ENCODE assay signal across 8 mouse cellular contexts in genomic region chr16:44141483-44141882, GRCm38 (mm10). TPM values are rescaled to one million over a fixed set of nuclear protein-coding genes. Genes with fewer than 3 reads are reported as not detected.
DNase-seq lines count a peak whose midpoint lies in the region; ATAC-seq and TF ChIP-seq lines count a peak whose summit lies in the region.

No protein-coding gene starts in this region.

- TF ChIP-seq CTCF in liver, postnatal 0 days (IDR thresholded peaks at IDR 0.05; ENCODE audit: low read depth): no peak

- H3K9ac ChIP-seq in lung, embryonic 15.5 days: peak overlapping the region; percentile 16; the same call in 1 of the 2 replicates
- no peak overlapping the region for H3K9ac ChIP-seq in hindbrain, embryonic 12.5 days
- peak overlapping the region; percentile 98 for H3K9ac ChIP-seq in liver, postnatal 0 days (replicated peaks)

- H3K4me2 ChIP-seq in lung, embryonic 15.5 days: peak overlapping the region; percentile 66
- peak overlapping the region; percentile 67; the same call in 1 of the 2 replicates for H3K4me2 ChIP-seq in hindbrain, embryonic 12.5 days (replicated peaks)
- peak overlapping the region; percentile 96 for H3K4me2 ChIP-seq in liver, postnatal 0 days (ENCODE audit: low read depth, low read length)

- peak overlapping the region; percentile 33 for H3K27ac ChIP-seq in lung, embryonic 15.5 days
- H3K27ac ChIP-seq in hindbrain, embryonic 12.5 days: no peak overlapping the region
- H3K27ac ChIP-seq in liver, postnatal 0 days (ENCODE audit: low read depth): peak overlapping the region; percentile 45; the same call in 1 of the 2 replicates

- peaks cover 14% of the 10 kb centered on the region for H3K4me1 ChIP-seq in lung, embryonic 15.5 days
- peaks cover 15% of the 10 kb centered on the region for H3K4me1 ChIP-seq in hindbrain, embryonic 12.5 days
- H3K4me1 ChIP-seq in liver, postnatal 0 days (ENCODE audit: insufficient read depth): peaks cover 22% of the 10 kb centered on the region

- no peak for TF ChIP-seq EP300 in liver, postnatal 0 days (IDR thresholded peaks at IDR 0.05; ENCODE audit: low read depth)

- H3K9me3 ChIP-seq in lung, embryonic 15.5 days: no peaks in the 10 kb centered on the region
- no peaks in the 10 kb centered on the region for H3K9me3 ChIP-seq in hindbrain, embryonic 12.5 days (replicated peaks)
- no peaks in the 10 kb centered on the region for H3K9me3 ChIP-seq in liver, postnatal 0 days (ENCODE audit: low read length)

- peak overlapping the region; percentile 100 for H3K4me3 ChIP-seq in lung, embryonic 15.5 days
- no peak overlapping the region for H3K4me3 ChIP-seq in hindbrain, embryonic 12.5 days
- H3K4me3 ChIP-seq in liver, postnatal 0 days (ENCODE audit: low read depth, low read length): peak overlapping the region; percentile 89

- no peak for DNase-seq in lung, postnatal 10 days
- DNase-seq in c-Kit-positive CD71-positive TER-119-negative erythroid progenitor cells, embryonic 14.5 days (ENCODE audit: low read depth): peak; percentile 53
- no peak for DNase-seq in liver, postnatal 0 days
- no peak for DNase-seq in adrenal gland, adult 18-20 months (ENCODE audit: low spot score in 2 of 2)
- no peak for DNase-seq in cerebellum, postnatal 4 days (ENCODE audit: low spot score in 2 of 2)
- DNase-seq in lung, postnatal 36 days: no peak

- 23% methylated on average over 6 of the region's 6 CpGs for WGBS in lung, embryonic 15.5 days
- WGBS in hindbrain, embryonic 12.5 days: 61% methylated on average over 6 of the region's 6 CpGs
- 37% methylated on average over 6 of the region's 6 CpGs for WGBS in liver, postnatal 0 days (ENCODE audit: insufficient replicate concordance)

- H3K27me3 ChIP-seq in lung, embryonic 15.5 days: no peaks in the 10 kb centered on the region
- no peaks in the 10 kb centered on the region for H3K27me3 ChIP-seq in hindbrain, embryonic 12.5 days
- H3K27me3 ChIP-seq in liver, postnatal 0 days (ENCODE audit: insufficient read depth, low read length): no peaks in the 10 kb centered on the region

- no peak for ATAC-seq in lung, embryonic 15.5 days (ENCODE audit: borderline replicate concordance, extremely low read depth, low FRiP score, low TSS enrichment)
- no peak for ATAC-seq in hindbrain, embryonic 12.5 days (ENCODE audit: low FRiP score)
- no peak for ATAC-seq in liver, postnatal 0 days

- H3K36me3 ChIP-seq in lung, embryonic 15.5 days: no peaks in the 10 kb centered on the region
- H3K36me3 ChIP-seq in hindbrain, embryonic 12.5 days: no peaks in the 10 kb centered on the region
- H3K36me3 ChIP-seq in liver, postnatal 0 days (replicated peaks; ENCODE audit: insufficient read depth, low read length): no peaks in the 10 kb centered on the region

RNA-seq across cellular contexts. Expression of gene Naa50, which starts 1.9 kb away (rescaled TPM):
- 113 and 115 TPM in 2 replicates for polyA plus RNA-seq in lung, embryonic 15.5 days (2015; fragmentation: Nextera tagmentation; extraction: Ambion mirVana)
- polyA plus RNA-seq in hindbrain, embryonic 12.5 days (2016; fragmentation: Nextera tagmentation; extraction: Ambion mirVana): 92.5 and 100 TPM in 2 replicates
- polyA plus RNA-seq in liver, postnatal 0 days (2015; fragmentation: Nextera tagmentation; extraction: Ambion mirVana): 39.7 and 46.5 TPM in 2 replicates
- 10 to 100 TPM; 87.1 to 96.8 TPM for total RNA-seq in adrenal gland, adult 18-20 months (2021)

RNA-seq across cellular contexts. Expression of gene Atp6v1a, which starts 2.0 kb away (rescaled TPM):
- polyA plus RNA-seq in lung, embryonic 15.5 days (2015; fragmentation: Nextera tagmentation; extraction: Ambion mirVana): 49.6 and 51.3 TPM in 2 replicates
- polyA plus RNA-seq in hindbrain, embryonic 12.5 days (2016; fragmentation: Nextera tagmentation; extraction: Ambion mirVana): 59.6 and 65.5 TPM in 2 replicates
- 21.1 and 22.6 TPM in 2 replicates for polyA plus RNA-seq in liver, postnatal 0 days (2015; fragmentation: Nextera tagmentation; extraction: Ambion mirVana)
- total RNA-seq in adrenal gland, adult 18-20 months (2021): 100 to 1,000 TPM; 133 to 162 TPM

RNA-seq across cellular contexts. Expression of gene Usf3, which starts 31.6 kb away (rescaled TPM):
- 3.3 and 3.6 TPM in 2 replicates for polyA plus RNA-seq in lung, embryonic 15.5 days (2015; fragmentation: Nextera tagmentation; extraction: Ambion mirVana)
- polyA plus RNA-seq in hindbrain, embryonic 12.5 days (2016; fragmentation: Nextera tagmentation; extraction: Ambion mirVana): 3.5 and 4.3 TPM in 2 replicates
- polyA plus RNA-seq in liver, postnatal 0 days (2015; fragmentation: Nextera tagmentation; extraction: Ambion mirVana): 1.2 and 1.9 TPM in 2 replicates
- total RNA-seq in adrenal gland, adult 18-20 months (2021): 10 to 100 TPM; 18.8 to 20.7 TPM
